Mouse (Mus musculus) macrophage (primary cell): ENCODE data around the gene Cep68. TPM values are rescaled to one million over a fixed set of nuclear protein-coding genes. Genes with fewer than 3 reads are reported as not detected.

ENCODE experiments used
- H3K27ac ChIP-seq: fragments of 350-480 bp; formaldehyde crosslinking; 2 replicates; pipeline ENCODE4 v1.9.0; 2021
- H3K36me3 ChIP-seq: fragments of 350-480 bp; formaldehyde crosslinking; 2 replicates; pipeline ENCODE4 v1.9.0; 2021; ENCODE audit errors: inconsistent target
- H3K4me3 ChIP-seq: fragments of 350-480 bp; formaldehyde crosslinking; 2 replicates; pipeline ENCODE4 v1.9.0; 2021; ENCODE audit errors: inconsistent target
- H3K79me2 ChIP-seq: fragments of 350-480 bp; formaldehyde crosslinking; 2 replicates; pipeline ENCODE4 v1.9.0; 2021; ENCODE audit errors: inconsistent target
- WGBS: methylation state at CpG from one replicate; pipeline ENCODE4 v1.1.7; 2026; ENCODE audit warnings: inconsistent platforms; ENCODE audit not compliant: missing documents; 5-methylcytosine and 5-hydroxymethylcytosine counted together
- polyA plus RNA-seq: library from polyadenylated mRNA; stranded (reverse); fragments of 250-400 nt; gene quantifications from 3 replicates; pipeline ENCODE4 v1.2.4, GENCODE M21; 2018; ENCODE audit warnings: inconsistent platforms

The Cep68 gene
- polyA plus RNA-seq, 1 experiment from 2014 or later: 4.5 TPM

DNA sequence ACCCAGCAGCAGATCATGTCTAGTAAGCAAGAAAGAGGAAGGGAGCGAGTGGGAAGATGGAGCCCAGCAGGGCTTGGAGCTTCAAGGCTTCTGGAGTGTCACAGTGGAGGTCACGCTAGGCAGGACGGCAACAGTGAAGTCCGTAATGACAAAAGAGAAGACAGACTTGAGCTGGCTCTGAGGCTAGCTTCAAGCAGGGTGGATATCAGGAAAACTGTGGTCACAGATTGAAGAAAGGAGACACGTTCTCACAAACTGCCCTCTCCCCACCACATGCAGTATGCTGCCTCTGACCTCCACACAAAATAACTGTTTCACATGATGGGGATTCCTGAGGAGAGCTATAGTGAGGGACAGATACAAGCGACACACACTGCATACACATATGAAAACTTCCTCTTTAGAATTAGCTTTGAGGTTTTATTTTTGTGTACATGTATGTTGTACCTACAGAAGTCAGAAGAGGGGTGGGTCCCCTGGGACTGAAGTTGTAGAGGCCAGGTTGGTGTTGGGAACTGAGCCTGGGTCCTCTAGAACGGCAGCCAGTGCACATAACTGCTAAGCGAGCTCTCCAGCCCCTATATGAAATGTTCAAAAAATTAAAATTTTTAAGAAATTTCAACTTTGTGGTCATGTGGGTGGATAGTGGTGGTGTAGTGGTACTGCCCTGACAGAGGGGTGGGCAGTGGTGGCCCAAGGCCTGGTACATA is 1.9 kb downstream of the Cep68 start:
- Histone ChIP-seq H3K27ac (no peak overlapping the region), H3K79me2 (peaks cover 63% of the 10 kb centered on the region), H3K4me3 (no peak overlapping the region), H3K36me3 (no peaks in the 10 kb centered on the region)
- WGBS: 63% methylated on average over 8 of the region's 8 CpGs

DNA sequence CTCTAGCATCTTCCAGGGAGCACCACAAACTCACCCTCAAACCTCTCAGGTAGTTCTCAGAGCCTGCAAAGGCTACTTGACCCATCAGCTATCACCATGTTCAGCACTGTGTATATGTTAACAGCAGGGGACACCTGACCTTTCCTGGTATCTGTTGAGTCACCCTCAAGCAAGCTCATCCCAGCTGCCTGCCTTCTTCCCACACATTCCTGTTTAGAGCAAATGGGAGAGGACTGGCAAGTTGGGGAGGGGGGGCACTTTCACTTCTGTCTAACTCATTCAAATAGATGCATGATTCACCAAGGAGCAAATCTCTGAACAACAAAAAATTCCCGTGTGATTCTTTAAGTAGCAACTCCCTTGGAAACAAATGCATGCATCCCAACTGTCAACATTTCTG is 2.6 kb downstream of the Cep68 start:
- H3K36me3 ChIP-seq: no peaks in the 10 kb centered on the region
- no peak overlapping the region for H3K4me3 ChIP-seq
- WGBS: 36% methylated on average over 1 of the region's 1 CpGs
- H3K27ac ChIP-seq: no peak overlapping the region
- peaks cover 68% of the 10 kb centered on the region for H3K79me2 ChIP-seq

DNA sequence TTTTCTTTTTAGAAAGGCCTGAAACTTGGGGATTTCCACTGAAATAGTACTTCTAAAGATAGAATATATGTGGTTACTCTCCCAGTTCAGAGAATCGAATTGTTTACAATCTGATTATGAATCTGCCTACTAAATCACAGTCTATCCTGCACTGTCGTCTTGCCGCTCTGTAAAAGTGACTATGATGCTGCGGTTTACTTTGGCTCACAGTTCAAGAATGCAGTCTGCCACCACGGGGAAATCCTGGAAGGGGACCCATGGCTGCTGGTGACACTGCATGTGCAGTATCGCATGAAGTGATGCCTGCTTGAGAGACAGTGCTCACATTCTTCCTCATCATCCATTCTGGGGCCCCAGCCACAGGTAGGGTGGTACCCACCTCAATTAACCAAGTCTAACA is 3.9 kb downstream of the Cep68 start:
- no peak overlapping the region for H3K27ac ChIP-seq
- H3K36me3 ChIP-seq: no peaks in the 10 kb centered on the region
- peaks cover 72% of the 10 kb centered on the region for H3K79me2 ChIP-seq
- WGBS: 86% methylated on average over 6 of the region's 6 CpGs
- H3K4me3 ChIP-seq: no peak overlapping the region

DNA sequence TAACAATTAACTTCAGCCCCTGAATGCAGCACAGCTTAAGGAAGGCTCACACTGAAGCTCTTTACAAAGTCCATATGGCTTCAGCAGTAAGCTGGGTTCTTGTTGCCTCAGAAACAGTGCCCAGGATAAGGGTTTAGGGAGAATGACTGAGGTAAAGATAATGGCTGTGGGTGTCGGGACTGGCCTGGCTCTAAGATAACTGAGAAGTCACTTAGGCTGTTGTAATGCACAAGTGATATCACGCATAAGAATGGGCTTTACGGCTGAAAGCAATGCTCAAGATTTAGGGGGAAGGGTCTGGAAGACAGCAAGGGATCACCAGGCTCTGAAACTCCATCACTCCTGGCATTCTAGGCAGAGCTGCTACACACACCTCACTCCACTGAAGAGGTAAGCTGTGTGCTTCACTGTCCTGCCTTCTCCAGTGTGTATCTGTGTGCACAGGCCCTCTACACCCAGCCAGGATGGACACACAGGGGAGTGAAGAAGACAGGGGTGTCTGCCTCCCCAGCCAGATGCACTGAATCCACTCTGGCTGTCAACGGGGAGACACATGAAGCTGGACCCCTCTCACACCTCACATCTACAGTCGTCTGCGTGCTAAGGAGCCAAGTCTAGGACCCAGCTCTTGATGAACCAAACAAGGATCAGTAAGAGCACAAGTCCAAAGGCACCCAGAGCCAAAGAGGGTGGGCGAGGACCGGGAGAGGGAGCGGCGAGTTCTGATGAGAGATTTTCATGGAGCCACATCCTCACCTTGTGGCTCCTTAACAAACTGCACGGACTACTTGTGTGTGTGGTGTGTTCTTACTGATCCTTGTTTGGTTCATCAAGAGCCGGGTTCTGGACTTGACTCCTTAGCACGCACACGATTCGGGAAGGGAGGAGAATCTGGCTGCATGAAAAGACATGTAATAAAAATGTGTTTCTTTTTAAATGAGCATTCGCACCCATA is 4.6 kb downstream of the Cep68 start:
- Histone ChIP-seq H3K36me3 (0 out of 2 replicates have a peak, but pooled peaks cover 2% of the 10 kb centered on the region), H3K4me3 (no peak overlapping the region)
- 95% methylated on average over 16 of the region's 16 CpGs for WGBS

DNA sequence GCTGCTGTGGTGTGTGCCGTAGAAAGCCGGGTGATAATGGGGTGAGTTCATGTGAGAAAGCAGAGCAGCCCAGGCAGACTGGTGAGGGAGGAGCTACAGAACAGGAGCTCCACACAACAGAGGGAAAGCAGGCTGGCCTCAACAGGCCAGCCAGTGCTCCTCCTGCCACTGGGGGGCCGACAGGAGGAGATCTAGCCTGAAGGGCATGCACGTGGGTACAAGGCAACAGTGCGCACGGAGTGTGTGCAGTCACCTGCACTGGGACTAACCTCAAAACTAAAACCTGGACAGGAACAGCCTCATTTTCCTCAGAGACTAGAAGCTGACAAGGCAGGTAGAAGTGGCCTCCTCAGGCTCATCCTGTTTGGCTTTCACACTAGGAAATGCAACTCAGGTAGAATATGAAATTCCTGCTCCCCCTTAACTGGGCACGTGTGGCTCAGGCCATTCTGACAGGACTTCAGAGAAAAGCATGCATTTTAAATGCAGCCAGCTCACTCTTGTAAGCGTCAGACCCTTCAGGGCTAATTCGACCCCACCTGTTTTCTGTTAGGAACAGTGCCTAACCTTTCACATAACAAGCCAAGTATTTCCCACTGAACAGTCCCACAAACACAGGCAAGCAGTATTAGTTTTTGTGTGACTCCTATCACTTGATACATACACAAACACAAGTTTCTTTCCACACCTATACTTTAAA is 5.9 kb downstream of the Cep68 start:
- Histone ChIP-seq H3K79me2 (peaks cover 69% of the 10 kb centered on the region), H3K4me3 (no peak overlapping the region), H3K36me3 (peaks cover 14% of the 10 kb centered on the region; the same call in 1 of the 2 replicates), H3K27ac (no peak overlapping the region)
- WGBS: 74% methylated on average over 9 of the region's 9 CpGs

More for the DNA sequence above, 4.6 kb downstream of the Cep68 start:
- no peak overlapping the region for H3K27ac ChIP-seq
- H3K79me2 ChIP-seq: peaks cover 72% of the 10 kb centered on the region

DNA sequence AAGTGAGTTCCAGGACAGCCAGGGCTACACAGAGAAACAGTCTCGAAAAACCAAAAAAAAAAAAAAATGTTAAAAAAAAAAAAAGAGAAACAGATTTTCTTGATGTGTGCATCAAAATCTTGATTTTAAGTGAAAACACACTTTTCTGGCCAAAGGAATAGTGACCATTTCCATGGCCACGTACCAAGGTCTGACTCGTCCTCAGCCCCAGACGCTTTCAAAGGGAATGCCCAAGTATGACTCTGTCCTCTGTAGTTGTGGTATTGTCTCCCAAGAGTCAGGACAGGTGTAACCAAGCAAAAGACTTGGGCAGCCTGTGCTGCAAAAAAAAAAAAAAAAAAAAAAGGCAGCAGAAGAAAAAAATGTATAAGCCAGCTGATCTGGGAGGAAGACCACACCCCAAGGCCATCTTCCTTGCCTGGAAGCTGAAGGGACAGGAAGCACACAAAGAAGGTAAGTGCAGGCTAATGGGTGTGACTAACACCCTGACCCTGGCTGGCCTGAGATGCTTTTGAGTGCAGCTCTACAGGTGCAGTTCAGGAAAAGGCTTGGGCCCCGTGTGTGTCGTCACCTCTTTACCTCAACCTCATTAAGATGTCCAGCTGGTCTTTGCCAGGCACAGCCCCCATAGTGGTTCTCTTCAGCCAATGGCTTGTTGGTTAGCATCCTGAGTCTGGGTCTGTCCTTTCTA is 6.7 kb downstream of the Cep68 start:
- 89% methylated on average over 5 of the region's 6 CpGs for WGBS
- Histone ChIP-seq H3K4me3 (no peak overlapping the region), H3K36me3 (peaks cover 20% of the 10 kb centered on the region; the same call in 1 of the 2 replicates), H3K79me2 (peaks cover 60% of the 10 kb centered on the region), H3K27ac (no peak overlapping the region)

DNA sequence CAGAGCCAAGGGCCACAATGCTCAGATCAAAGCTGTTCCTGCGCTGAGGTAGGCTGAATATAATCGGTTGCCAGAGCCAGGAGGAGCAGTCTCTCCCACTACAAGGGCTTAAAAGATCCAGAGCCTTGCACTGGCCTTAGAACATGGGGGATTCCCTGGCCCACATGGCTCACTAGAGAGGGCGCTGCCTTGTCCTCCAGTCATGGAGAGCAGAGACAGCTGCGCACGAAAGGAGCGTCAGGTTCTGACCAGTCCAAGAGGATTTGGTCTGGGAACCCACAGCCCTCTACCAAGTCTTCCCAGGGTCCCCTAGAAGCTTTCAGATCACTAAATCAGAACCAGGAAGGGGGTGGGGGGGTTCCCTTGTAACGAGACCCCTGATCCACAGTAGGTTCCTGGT is 7.9 kb downstream of the Cep68 start:
- WGBS: 93% methylated on average over 7 of the region's 7 CpGs
- no peak overlapping the region for H3K27ac ChIP-seq
- no peak overlapping the region for H3K4me3 ChIP-seq
- H3K36me3 ChIP-seq: peaks cover 30% of the 10 kb centered on the region; the same call in 1 of the 2 replicates
- H3K79me2 ChIP-seq: peaks cover 48% of the 10 kb centered on the region

DNA sequence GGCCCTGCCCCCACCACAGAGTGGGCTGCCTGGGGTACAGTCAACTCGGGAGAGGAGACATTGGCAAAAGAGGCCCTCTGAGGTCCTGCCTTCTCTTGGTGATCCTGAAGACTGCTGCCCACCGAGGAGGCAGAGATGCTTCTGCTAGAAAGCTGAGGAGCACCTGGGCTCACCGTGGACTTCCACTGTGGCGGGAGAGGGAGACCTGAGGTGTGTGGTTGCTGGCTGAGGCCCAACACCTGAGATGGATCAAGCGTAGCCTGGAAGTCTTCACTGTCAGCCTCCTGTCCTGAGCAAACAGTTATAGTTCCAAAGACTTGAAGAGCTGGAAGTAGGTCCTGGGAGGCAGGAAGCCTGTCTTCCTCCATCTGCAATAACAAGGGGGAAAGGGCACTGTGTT is 8.9 kb downstream of the Cep68 start:
- 67% methylated on average over 5 of the region's 5 CpGs for WGBS
- Histone ChIP-seq H3K4me3 (no peak overlapping the region), H3K27ac (no peak overlapping the region), H3K36me3 (peaks cover 31% of the 10 kb centered on the region; the same call in 1 of the 2 replicates), H3K79me2 (peaks cover 48% of the 10 kb centered on the region)

DNA sequence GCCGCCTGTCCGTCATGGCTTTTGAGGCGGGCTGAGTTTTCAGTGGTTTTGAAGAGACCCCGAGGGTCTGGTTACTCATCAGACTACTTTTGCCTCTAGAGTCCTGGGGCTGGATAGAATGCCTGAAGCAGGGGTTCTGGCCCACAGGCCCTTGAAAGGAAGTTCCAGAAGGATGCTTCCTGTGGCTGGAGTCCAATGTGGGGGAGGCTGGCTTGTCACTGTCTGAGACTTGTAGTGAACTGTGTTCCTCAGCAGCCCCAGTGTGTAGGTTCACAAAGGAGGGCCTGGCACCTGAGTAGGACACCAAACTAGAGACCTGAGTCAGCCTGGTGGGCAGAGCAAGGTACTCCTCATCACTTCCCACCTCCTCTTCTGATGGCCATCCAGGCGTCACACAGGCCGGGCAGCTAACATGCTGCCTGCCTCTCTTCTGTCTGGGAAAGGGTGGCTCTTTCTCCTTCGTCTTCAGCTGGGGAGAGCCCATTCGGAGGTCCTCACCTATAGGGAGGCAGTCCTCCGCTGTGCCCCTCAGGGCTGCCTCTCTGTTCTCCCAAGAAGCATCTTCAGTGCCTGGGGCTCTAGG is 9.9 kb downstream of the Cep68 start:
- 94% methylated on average over 8 of the region's 9 CpGs for WGBS
- Histone ChIP-seq H3K4me3 (no peak overlapping the region), H3K36me3 (peaks cover 38% of the 10 kb centered on the region; the same call in 1 of the 2 replicates), H3K27ac (no peak overlapping the region), H3K79me2 (peaks cover 48% of the 10 kb centered on the region)

DNA sequence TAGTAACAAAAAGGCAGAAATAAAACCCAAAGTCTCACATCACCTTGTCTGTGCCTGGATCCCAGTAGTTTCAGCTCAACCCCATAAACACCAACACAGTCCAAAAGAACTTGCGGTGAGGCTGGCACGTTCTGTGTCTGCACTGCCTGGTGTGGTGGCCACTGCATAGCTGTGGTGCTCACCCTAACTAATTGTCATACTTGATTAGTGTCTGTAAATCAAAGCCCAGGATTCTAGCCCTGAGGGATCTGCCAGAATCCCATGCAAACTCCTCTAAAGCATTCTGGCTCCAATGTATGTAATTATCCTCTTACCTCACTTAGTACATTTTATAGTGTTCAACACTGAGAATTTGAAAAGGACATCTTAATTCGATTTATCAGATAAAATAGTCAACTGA is 11.3 kb downstream of the Cep68 start:
- H3K36me3 ChIP-seq: peaks cover 45% of the 10 kb centered on the region; the same call in 1 of the 2 replicates
- H3K4me3 ChIP-seq: no peak overlapping the region
- WGBS: 93% methylated on average over 3 of the region's 3 CpGs
- peaks cover 48% of the 10 kb centered on the region for H3K79me2 ChIP-seq
- H3K27ac ChIP-seq: no peak overlapping the region

DNA sequence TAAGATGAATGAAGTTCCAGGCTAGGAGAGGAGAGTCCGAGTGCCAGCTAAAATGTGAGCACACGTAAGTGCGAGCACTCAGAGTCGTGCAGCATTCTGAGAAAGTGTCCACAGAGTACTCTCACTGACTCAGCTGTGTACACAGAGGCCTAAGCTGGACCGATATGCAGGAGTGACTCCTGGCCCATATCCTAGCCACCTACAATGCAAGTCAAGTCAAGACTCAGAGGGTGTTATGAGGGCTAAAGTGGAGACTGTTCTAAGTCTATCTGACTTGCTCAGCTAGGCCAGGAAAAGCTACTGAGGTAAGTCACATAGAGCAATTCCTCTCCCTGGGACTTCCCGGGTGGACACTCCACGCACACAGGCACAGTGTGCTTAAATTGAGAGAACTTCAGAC is 12.2 kb downstream of the Cep68 start:
- Histone ChIP-seq H3K27ac (no peak overlapping the region), H3K79me2 (peaks cover 47% of the 10 kb centered on the region), H3K4me3 (no peak overlapping the region), H3K36me3 (peaks cover 45% of the 10 kb centered on the region; the same call in 1 of the 2 replicates)
- 91% methylated on average over 7 of the region's 7 CpGs for WGBS

DNA sequence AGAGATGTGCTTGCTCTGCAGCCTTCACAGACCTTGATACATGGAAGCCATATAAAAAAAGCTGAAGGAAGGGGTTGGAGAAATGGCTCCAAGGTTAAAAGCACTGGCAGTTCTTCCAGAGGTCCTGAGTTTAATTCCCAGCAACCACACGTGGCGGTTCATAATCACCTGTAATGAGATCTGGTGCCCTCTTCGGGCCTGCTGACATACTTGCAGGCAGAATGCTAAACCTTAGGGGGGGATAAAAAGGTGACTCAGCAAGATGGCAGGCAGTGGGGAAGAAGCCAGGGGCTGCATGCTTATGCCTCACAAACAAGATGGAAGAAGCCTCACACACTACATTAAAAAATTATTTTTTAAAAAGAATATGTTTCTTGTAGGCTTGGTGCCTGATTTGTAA is 15.0 kb downstream of the Cep68 start:
- H3K79me2 ChIP-seq: peaks cover 48% of the 10 kb centered on the region
- 86% methylated on average over 3 of the region's 3 CpGs for WGBS
- no peak overlapping the region for H3K4me3 ChIP-seq
- no peak overlapping the region for H3K27ac ChIP-seq
- H3K36me3 ChIP-seq: peaks cover 39% of the 10 kb centered on the region; the same call in 1 of the 2 replicates

DNA sequence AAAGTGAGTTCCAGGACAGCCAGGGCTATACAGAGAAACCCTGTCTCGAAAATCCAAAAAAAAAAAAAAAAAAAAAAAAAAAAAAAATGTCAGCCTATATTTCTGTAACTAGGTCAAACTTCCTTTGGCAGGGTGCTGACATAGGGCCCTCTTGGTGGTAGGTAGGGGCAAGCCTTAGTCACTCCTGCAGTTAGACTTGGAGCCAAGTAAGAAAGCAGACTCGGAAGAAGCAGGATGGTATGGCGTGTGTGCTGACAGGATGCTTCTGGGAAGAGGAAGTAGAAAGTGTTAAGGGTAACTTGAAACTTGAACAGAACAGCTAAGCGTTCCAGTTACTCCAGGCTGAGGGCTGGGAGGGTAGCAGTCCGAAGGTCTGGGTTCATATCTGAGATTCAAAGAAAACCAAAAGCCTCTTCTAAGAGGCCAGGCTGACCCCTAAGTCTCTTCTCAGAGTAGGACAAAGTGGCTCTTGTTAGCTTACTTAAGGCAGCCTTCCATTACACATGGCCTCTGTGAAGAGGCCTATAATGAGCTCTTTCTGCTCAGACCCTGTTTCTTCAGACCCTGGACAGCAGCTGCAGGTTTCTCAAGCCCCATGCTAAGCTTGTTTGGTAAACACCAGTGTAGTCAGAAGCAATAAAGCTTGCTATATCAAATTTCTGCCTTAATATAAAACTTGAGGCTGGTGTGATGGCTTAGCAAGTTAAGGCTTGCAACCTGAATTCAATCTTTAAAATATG is 17.0 kb downstream of the Cep68 start:
- H3K27ac ChIP-seq: peak overlapping the region; percentile 99

More for the DNA sequence above, 17.0 kb downstream of the Cep68 start:
- peaks cover 27% of the 10 kb centered on the region; the same call in 1 of the 2 replicates for H3K36me3 ChIP-seq
- peaks cover 69% of the 10 kb centered on the region for H3K79me2 ChIP-seq
- H3K4me3 ChIP-seq: no peak overlapping the region
- WGBS: 2% methylated on average over 4 of the region's 5 CpGs
